Mouse (Mus musculus): ENCODE measurements around the gene Ankib1. TPM values are rescaled to one million over a fixed set of nuclear protein-coding genes. Genes with fewer than 3 reads are reported as not detected.

Ankib1 gene
- 9.6 and 10.1 TPM in 2 replicates for polyA plus RNA-seq (2011; ENCODE audit: insufficient read depth, insufficient read length, low replicate concordance, missing spikeins)

DNA sequence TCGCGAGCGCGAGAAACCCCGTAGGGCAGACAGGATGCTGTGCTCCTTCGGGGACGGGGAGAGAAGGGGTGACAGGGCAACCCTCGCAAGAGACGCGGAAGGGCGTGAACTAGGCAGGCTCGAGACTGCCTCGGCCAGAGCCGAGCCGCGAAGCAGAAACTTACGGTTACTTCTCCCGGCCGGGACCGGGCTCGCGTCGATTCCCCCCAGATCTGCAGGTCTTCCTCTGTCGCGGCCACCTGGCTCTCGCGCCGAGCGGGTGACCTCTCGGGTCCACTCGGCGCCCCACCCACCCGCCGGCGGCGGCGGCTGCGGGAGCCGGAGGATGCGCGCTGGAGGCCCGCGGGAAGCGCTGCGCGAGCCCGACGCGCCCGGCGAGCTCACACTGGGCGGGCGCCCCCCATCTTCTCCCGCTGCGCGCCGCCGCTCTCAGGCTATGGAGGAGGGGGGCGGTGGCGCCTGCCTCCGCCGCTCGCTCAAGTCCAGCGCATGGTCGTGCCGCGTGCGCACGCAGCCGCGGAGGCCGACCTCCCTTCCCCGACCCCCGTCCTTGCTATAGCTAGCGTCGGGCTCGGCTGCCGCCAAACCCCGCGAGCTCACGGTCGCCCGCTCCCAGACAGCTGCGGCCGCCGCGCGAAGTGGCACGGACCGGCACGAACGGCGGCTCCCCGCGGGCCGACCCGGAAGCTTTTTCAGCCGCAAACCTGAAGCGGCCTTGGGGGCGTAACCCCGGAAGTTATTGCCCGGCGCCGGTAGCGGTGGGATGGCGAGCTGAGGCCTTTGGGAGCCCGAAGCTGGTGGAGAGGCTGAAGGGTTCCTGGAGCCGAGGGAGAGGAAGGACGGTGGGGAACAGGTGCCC lies at the start of gene Ankib1, which contains the start of gene Krit1:
Ankib1 (minus strand) TSS at position 493 of the 859 bp plus-strand sequence.
Krit1 (plus strand) TSS at position 752 of the 859 bp plus-strand sequence.
- WGBS = under 1% methylated on average over 95 of the region's 109 CpGs
- H3K4me1 ChIP-seq (ENCODE audit: control insufficient read depth, insufficient read depth, low read length) = peaks cover 1% of the 10 kb centered on the region

GRCm38 (mm10) chr5:3845026-3845425 lies 42.3 kb upstream of the Ankib1 start, which contains the start of gene Lrrd1:
Gene Lrrd1, plus strand, starts transcription at chr5:3845173.
- 34% methylated on average over 24 of the region's 24 CpGs for WGBS
- H3K4me3 ChIP-seq (replicated peaks; ENCODE audit: control insufficient read depth, low read depth, low read length) = no peak within 1 kb of the TSS
- no peak within 1 kb of the TSS for H3K27ac ChIP-seq (ENCODE audit: control insufficient read depth, insufficient read depth, low read depth, low read length, poor library complexity)
- no peaks in the 10 kb centered on the region for H3K4me1 ChIP-seq (ENCODE audit: control insufficient read depth, insufficient read depth, low read length)
- TF ChIP-seq CTCF (IDR thresholded peaks at IDR 0.05; ENCODE audit: control insufficient read depth, insufficient read depth, low read length) (no peak), POLR2A (IDR thresholded peaks at IDR 0.05; ENCODE audit: borderline replicate concordance, control insufficient read depth, low read depth, low read length) (no peak)

More for the DNA sequence above, at the start of gene Ankib1, which contains the start of gene Krit1:
- no peak for TF ChIP-seq CTCF (IDR thresholded peaks at IDR 0.05; ENCODE audit: control insufficient read depth, insufficient read depth, low read length)
- peak; percentile 76; the same call in 1 of the 2 replicates for TF ChIP-seq POLR2A (IDR thresholded peaks at IDR 0.05; ENCODE audit: borderline replicate concordance, control insufficient read depth, low read depth, low read length)
- Histone ChIP-seq H3K4me3 (replicated peaks; ENCODE audit: control insufficient read depth, low read depth, low read length) (peak within 1 kb of the TSS; percentile 99), H3K27ac (ENCODE audit: control insufficient read depth, insufficient read depth, low read depth, low read length, poor library complexity) (peak within 1 kb of the TSS; percentile 97)

DNA sequence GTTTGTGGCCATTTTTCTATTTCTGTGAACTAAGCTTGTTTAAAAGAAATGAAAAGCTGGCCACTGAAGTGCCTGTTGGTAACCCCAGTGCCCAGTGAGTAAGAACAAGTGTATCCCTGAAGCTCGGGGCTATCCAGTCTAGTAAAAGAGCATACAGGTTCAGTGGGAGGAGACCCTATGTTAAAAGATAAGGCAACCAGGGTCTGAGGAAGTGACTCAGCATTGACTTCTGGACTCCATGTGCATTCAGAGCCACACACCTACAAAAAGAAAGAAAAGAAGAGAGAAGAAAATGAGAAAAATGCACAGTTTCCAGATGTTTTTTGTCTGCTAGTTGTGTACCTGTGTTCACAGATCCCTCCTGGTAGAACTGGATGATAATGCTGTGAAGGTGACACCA lies 31.4 kb upstream of the Ankib1 start:
- 30% methylated on average over 1 of the region's 1 CpGs for WGBS
- Histone ChIP-seq H3K4me1 (ENCODE audit: control insufficient read depth, insufficient read depth, low read length) (no peaks in the 10 kb centered on the region), H3K27ac (ENCODE audit: control insufficient read depth, insufficient read depth, low read depth, low read length, poor library complexity) (no peak overlapping the region)

GRCm38 (mm10) chr5:3808472-3808871 lies 5.7 kb upstream of the Ankib1 start:
- Histone ChIP-seq H3K4me3 (replicated peaks; ENCODE audit: control insufficient read depth, low read depth, low read length) (no peak overlapping the region), H3K4me1 (ENCODE audit: control insufficient read depth, insufficient read depth, low read length) (no peaks in the 10 kb centered on the region), H3K27ac (ENCODE audit: control insufficient read depth, insufficient read depth, low read depth, low read length, poor library complexity) (no peak overlapping the region)
- WGBS = 95% methylated on average over 1 of the region's 1 CpGs
- TF ChIP-seq CTCF (IDR thresholded peaks at IDR 0.05; ENCODE audit: control insufficient read depth, insufficient read depth, low read length) = no peak
- no peak for TF ChIP-seq POLR2A (IDR thresholded peaks at IDR 0.05; ENCODE audit: borderline replicate concordance, control insufficient read depth, low read depth, low read length)

More for the DNA sequence above, 31.4 kb upstream of the Ankib1 start:
- H3K4me3 ChIP-seq (replicated peaks; ENCODE audit: control insufficient read depth, low read depth, low read length) = no peak overlapping the region
- TF ChIP-seq CTCF (IDR thresholded peaks at IDR 0.05; ENCODE audit: control insufficient read depth, insufficient read depth, low read length) = no peak

GRCm38 (mm10) chr5:3803292-3804165 lies 804 bp upstream of the Ankib1 start:
- under 1% methylated on average over 36 of the region's 36 CpGs for WGBS
- TF ChIP-seq CTCF (IDR thresholded peaks at IDR 0.05; ENCODE audit: control insufficient read depth, insufficient read depth, low read length) = no peak
- TF ChIP-seq POLR2A (IDR thresholded peaks at IDR 0.05; ENCODE audit: borderline replicate concordance, control insufficient read depth, low read depth, low read length) = no peak
- Histone ChIP-seq H3K4me1 (ENCODE audit: control insufficient read depth, insufficient read depth, low read length) (peaks cover 1% of the 10 kb centered on the region), H3K27ac (ENCODE audit: control insufficient read depth, insufficient read depth, low read depth, low read length, poor library complexity) (peak overlapping the region; percentile 97), H3K4me3 (replicated peaks; ENCODE audit: control insufficient read depth, low read depth, low read length) (peak overlapping the region; percentile 99)

DNA sequence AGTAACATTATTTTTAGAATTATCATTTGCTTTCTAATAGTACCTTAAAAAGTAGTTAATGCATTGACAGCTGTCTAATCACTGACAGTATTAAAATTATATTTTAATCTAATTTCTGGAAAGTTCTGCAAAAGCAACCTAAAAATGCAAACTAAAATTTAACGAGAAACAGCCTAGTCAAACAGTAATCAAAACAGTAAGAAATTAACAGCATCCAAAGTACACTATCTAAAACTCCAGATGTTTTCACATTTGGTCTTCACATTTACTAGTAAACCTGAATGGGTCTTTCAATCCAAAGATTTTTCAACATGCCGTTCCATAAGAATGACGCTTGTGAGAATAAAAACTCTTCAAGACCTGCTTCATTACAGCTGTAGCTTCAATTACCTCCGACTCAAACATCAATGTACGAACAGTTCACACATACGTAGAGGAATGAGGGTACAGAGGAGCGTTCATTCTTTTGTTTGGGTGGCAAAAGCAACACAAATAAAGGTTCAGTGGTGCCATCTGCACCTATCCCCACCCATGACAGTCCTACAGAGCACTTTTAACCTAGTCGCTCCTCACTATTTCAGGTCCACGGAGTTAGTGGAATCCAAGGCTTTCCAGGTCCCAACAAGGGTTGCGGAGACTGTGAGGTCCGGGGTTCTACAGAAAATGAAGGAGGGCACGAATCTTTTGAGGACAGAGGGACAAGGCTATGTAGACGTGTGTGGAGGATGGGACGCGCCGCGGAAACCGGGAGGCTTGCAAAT lies 873 bp downstream of the Ankib1 start:
- 3% methylated on average over 18 of the region's 18 CpGs for WGBS
- TF ChIP-seq POLR2A (IDR thresholded peaks at IDR 0.05; ENCODE audit: borderline replicate concordance, control insufficient read depth, low read depth, low read length) = no peak
- TF ChIP-seq CTCF (IDR thresholded peaks at IDR 0.05; ENCODE audit: control insufficient read depth, insufficient read depth, low read length) = no peak
- Histone ChIP-seq H3K4me1 (ENCODE audit: control insufficient read depth, insufficient read depth, low read length) (peaks cover 1% of the 10 kb centered on the region), H3K4me3 (replicated peaks; ENCODE audit: control insufficient read depth, low read depth, low read length) (peak overlapping the region; percentile 99), H3K27ac (ENCODE audit: control insufficient read depth, insufficient read depth, low read depth, low read length, poor library complexity) (peak overlapping the region; percentile 97)

GRCm38 (mm10) chr5:3800881-3801280 lies 1.8 kb downstream of the Ankib1 start:
- no peak overlapping the region for H3K27ac ChIP-seq (ENCODE audit: control insufficient read depth, insufficient read depth, low read depth, low read length, poor library complexity)
- 48% methylated on average over 4 of the region's 4 CpGs for WGBS
- TF ChIP-seq POLR2A (IDR thresholded peaks at IDR 0.05; ENCODE audit: borderline replicate concordance, control insufficient read depth, low read depth, low read length) (no peak), CTCF (IDR thresholded peaks at IDR 0.05; ENCODE audit: control insufficient read depth, insufficient read depth, low read length) (no peak)
- peaks cover 1% of the 10 kb centered on the region for H3K4me1 ChIP-seq (ENCODE audit: control insufficient read depth, insufficient read depth, low read length)
- no peak overlapping the region for H3K4me3 ChIP-seq (replicated peaks; ENCODE audit: control insufficient read depth, low read depth, low read length)

Measured in bone marrow, adult 2 months (tissue).